Mouse (Mus musculus): Measurements from ENCODE around the gene Cby1. TPM values are rescaled to one million over a fixed set of nuclear protein-coding genes. Genes with fewer than 3 reads are reported as not detected.
A peak's percentile ranks its signal among the peaks of the same experiment; 100 is the strongest.

Gene Cby1
- polyA plus RNA-seq, 1 experiment from 2014 or later, result 45.0 TPM

- no peak overlapping the region for H3K9ac ChIP-seq (replicated peaks; ENCODE audit: low read depth, low read length)
- no peaks in the 10 kb centered on the region for H3K27me3 ChIP-seq (ENCODE audit: control insufficient read depth, insufficient read depth, low read length)
- WGBS, result 66% methylated on average over 19 of the region's 19 CpGs
- H3K9me3 ChIP-seq (ENCODE audit: control insufficient read depth, low read depth, low read length), result no peaks in the 10 kb centered on the region
- no peak overlapping the region for H3K27ac ChIP-seq (ENCODE audit: low read length)
- H3K36me3 ChIP-seq (ENCODE audit: control insufficient read depth, insufficient read depth, low read length), result peaks cover 3% of the 10 kb centered on the region; the same call in 1 of the 2 replicates
- no peak for ATAC-seq (ENCODE audit: insufficient number of reproducible peaks, insufficient read depth, low FRiP score, low read depth)
- peak overlapping the region; percentile 90; the same call in 1 of the 2 replicates for H3K4me3 ChIP-seq (ENCODE audit: low read depth, low read length)
- H3K4me2 ChIP-seq (replicated peaks; ENCODE audit: low read depth, low read length), result peak overlapping the region; percentile 75
- H3K4me1 ChIP-seq (ENCODE audit: control insufficient read depth, insufficient read depth, low read length), result peaks cover 43% of the 10 kb centered on the region
These were observed 24.9 kb downstream of the Cby1 start for GRCm38 (mm10) chr15:79683707-79684465.

DNA sequence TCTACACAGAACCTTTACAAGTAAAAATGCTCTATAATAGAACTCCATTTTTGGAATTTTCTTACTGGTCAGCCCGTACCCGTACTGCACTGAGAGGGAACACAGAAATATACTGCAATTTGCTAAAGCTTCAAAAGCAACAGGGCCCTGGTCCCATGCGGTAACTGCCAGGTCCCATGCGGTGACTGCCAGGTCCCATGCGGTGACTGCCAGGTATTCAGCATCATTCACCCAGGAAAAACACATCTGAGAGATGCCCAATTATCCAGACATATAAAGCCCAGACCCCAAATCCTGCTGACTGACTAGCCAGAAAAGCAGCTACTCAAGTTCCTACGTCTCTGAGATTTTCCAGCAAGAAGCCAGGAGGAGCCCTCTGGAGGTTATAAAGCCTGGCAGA lies 25.6 kb downstream of the Cby1 start:
- Histone ChIP-seq H3K9me3 (ENCODE audit: control insufficient read depth, low read depth, low read length) (no peaks in the 10 kb centered on the region), H3K4me2 (replicated peaks; ENCODE audit: low read depth, low read length) (peak overlapping the region; percentile 75), H3K4me1 (ENCODE audit: control insufficient read depth, insufficient read depth, low read length) (peaks cover 43% of the 10 kb centered on the region), H3K27me3 (ENCODE audit: control insufficient read depth, insufficient read depth, low read length) (no peaks in the 10 kb centered on the region), H3K9ac (replicated peaks; ENCODE audit: low read depth, low read length) (no peak overlapping the region), H3K4me3 (ENCODE audit: low read depth, low read length) (peak overlapping the region; percentile 90; the same call in 1 of the 2 replicates), H3K27ac (ENCODE audit: low read length) (no peak overlapping the region), H3K36me3 (ENCODE audit: control insufficient read depth, insufficient read depth, low read length) (peaks cover under 1% of the 10 kb centered on the region; the same call in 1 of the 2 replicates)
- 73% methylated on average over 6 of the region's 6 CpGs for WGBS
- ATAC-seq (ENCODE audit: insufficient number of reproducible peaks, insufficient read depth, low FRiP score, low read depth), result no peak

GRCm38 (mm10) chr15:79685141-79685641 lies 26.2 kb downstream of the Cby1 start:
- Histone ChIP-seq H3K9me3 (ENCODE audit: control insufficient read depth, low read depth, low read length) (no peaks in the 10 kb centered on the region), H3K4me1 (ENCODE audit: control insufficient read depth, insufficient read depth, low read length) (peaks cover 47% of the 10 kb centered on the region)
- WGBS, result 26% methylated on average over 6 of the region's 6 CpGs

DNA sequence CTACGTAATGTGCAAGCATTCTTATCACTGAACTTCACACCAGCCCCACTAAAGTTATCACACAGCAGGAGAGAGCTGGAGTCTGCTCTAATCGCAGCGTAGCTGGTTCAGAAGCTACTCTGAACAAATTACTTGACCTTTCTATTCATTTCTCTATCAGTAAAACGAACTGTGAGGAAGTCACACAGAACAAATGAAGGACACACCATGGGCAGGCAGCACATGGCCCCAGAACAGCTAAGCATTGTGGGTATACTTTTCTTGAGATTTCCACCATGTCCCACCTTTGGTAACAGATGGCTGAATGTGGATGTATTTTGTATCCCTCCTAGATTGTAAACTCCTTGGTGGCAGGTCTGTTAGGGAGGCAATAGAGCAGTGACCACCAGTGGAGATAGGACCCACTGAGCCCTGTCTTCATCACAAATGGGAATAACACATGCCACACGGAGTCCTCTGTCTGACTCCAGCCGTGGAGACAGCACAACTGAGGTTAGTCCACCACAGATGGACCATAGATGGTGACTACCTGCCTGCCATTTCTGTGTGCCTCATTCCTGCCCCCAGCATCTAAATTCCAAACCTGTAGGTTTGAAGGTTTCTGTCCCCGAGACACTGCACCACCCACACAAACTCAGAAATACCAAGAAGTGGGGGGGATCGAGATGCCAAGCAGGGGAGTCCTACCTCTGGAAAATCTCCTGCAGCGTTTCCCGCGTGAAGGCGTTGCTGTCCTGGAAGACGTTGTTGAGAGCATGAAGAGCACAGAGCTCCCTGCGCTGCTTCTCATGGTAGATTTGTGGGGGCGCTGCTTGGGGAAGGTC lies 27.3 kb downstream of the Cby1 start:
- Histone ChIP-seq H3K36me3 (ENCODE audit: control insufficient read depth, insufficient read depth, low read length) (no peaks in the 10 kb centered on the region), H3K4me1 (ENCODE audit: control insufficient read depth, insufficient read depth, low read length) (peaks cover 47% of the 10 kb centered on the region), H3K4me3 (ENCODE audit: low read depth, low read length) (peak overlapping the region; percentile 90), H3K27ac (ENCODE audit: low read length) (no peak overlapping the region), H3K9me3 (ENCODE audit: control insufficient read depth, low read depth, low read length) (no peaks in the 10 kb centered on the region), H3K4me2 (replicated peaks; ENCODE audit: low read depth, low read length) (peak overlapping the region; percentile 75), H3K9ac (replicated peaks; ENCODE audit: low read depth, low read length) (peak overlapping the region; percentile 86; the same call in 1 of the 2 replicates), H3K27me3 (ENCODE audit: control insufficient read depth, insufficient read depth, low read length) (no peaks in the 10 kb centered on the region)
- WGBS, result 11% methylated on average over 15 of the region's 15 CpGs
- no peak for ATAC-seq (ENCODE audit: insufficient number of reproducible peaks, insufficient read depth, low FRiP score, low read depth)

More at GRCm38 (mm10) chr15:79685141-79685641, 26.2 kb downstream of the Cby1 start:
- Histone ChIP-seq H3K4me2 (replicated peaks; ENCODE audit: low read depth, low read length) (peak overlapping the region; percentile 75), H3K36me3 (ENCODE audit: control insufficient read depth, insufficient read depth, low read length) (no peaks in the 10 kb centered on the region), H3K4me3 (ENCODE audit: low read depth, low read length) (peak overlapping the region; percentile 90), H3K27me3 (ENCODE audit: control insufficient read depth, insufficient read depth, low read length) (no peaks in the 10 kb centered on the region), H3K9ac (replicated peaks; ENCODE audit: low read depth, low read length) (peak overlapping the region; percentile 86; the same call in 1 of the 2 replicates), H3K27ac (ENCODE audit: low read length) (no peak overlapping the region)
- no peak for ATAC-seq (ENCODE audit: insufficient number of reproducible peaks, insufficient read depth, low FRiP score, low read depth)

- peak overlapping the region; percentile 86 for H3K9ac ChIP-seq (replicated peaks; ENCODE audit: low read depth, low read length)
- peaks cover 56% of the 10 kb centered on the region for H3K4me1 ChIP-seq (ENCODE audit: control insufficient read depth, insufficient read depth, low read length)
- H3K4me3 ChIP-seq (ENCODE audit: low read depth, low read length), result peak overlapping the region; percentile 90
- no peaks in the 10 kb centered on the region for H3K27me3 ChIP-seq (ENCODE audit: control insufficient read depth, insufficient read depth, low read length)
- peak overlapping the region; percentile 96 for H3K27ac ChIP-seq (ENCODE audit: low read length)
- WGBS, result under 1% methylated on average over 33 of the region's 33 CpGs
- no peak for ATAC-seq (ENCODE audit: insufficient number of reproducible peaks, insufficient read depth, low FRiP score, low read depth)
- no peaks in the 10 kb centered on the region for H3K36me3 ChIP-seq (ENCODE audit: control insufficient read depth, insufficient read depth, low read length)
- H3K9me3 ChIP-seq (ENCODE audit: control insufficient read depth, low read depth, low read length), result no peaks in the 10 kb centered on the region
- H3K4me2 ChIP-seq (replicated peaks; ENCODE audit: low read depth, low read length), result peak overlapping the region; percentile 75
These were observed 28.2 kb downstream of the Cby1 start for GRCm38 (mm10) chr15:79687175-79687574.

DNA sequence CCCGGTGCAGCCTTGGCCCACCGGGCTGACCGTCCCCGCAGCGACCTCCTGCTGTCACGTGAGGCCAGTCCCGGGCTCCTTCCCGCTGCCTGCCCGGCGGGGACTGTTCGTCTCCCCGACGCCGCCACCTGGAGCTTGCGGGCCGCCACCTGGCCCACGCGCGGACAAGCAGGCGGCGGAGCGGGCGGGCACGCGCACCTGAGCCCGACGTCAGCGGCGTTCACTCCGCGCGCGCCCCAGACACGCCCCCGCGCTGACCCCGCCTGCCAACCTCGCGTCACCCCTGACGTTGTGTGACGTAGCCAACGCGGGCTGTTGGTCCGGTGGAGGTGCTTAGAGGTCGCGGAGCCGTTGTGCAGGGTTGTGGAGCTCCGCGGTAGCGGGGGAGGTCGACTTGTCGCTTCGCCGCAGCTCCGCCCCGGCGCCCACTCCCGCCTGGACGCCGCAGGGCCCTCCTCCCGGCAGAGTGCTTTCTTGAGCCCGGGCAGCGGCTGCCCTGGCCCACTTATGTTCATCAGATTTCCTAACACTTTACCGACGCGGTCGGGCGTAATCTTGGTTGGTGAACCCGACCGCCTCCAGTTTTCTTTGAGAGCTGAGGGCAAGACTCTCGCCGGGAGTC lies 28.8 kb downstream of the Cby1 start, which contains the start of gene Josd1:
Gene Josd1, minus strand, starts transcription at position 274 of the 622 bp plus-strand sequence.
- WGBS, result under 1% methylated on average over 72 of the region's 72 CpGs
- peak; percentile 79 for ATAC-seq (ENCODE audit: insufficient number of reproducible peaks, insufficient read depth, low FRiP score, low read depth)
- no peaks in the 10 kb centered on the region for H3K27me3 ChIP-seq (ENCODE audit: control insufficient read depth, insufficient read depth, low read length)
- H3K9me3 ChIP-seq (ENCODE audit: control insufficient read depth, low read depth, low read length), result no peaks in the 10 kb centered on the region
- no peaks in the 10 kb centered on the region for H3K36me3 ChIP-seq (ENCODE audit: control insufficient read depth, insufficient read depth, low read length)
- H3K4me1 ChIP-seq (ENCODE audit: control insufficient read depth, insufficient read depth, low read length), result peaks cover 61% of the 10 kb centered on the region
- H3K4me2 ChIP-seq (replicated peaks; ENCODE audit: low read depth, low read length), result peak within 1 kb of the TSS; percentile 75
- peak within 1 kb of the TSS; percentile 90 for H3K4me3 ChIP-seq (ENCODE audit: low read depth, low read length)
- peak within 1 kb of the TSS; percentile 96 for H3K27ac ChIP-seq (ENCODE audit: low read length)
- H3K9ac ChIP-seq (replicated peaks; ENCODE audit: low read depth, low read length), result peak within 1 kb of the TSS; percentile 86

- no peak for ATAC-seq (ENCODE audit: insufficient number of reproducible peaks, insufficient read depth, low FRiP score, low read depth)
- 5% methylated on average over 8 of the region's 8 CpGs for WGBS
- H3K4me1 ChIP-seq (ENCODE audit: control insufficient read depth, insufficient read depth, low read length), result peaks cover 55% of the 10 kb centered on the region
- H3K27me3 ChIP-seq (ENCODE audit: control insufficient read depth, insufficient read depth, low read length), result no peaks in the 10 kb centered on the region
- H3K27ac ChIP-seq (ENCODE audit: low read length), result peak overlapping the region; percentile 96
- peak overlapping the region; percentile 86; the same call in 1 of the 2 replicates for H3K9ac ChIP-seq (replicated peaks; ENCODE audit: low read depth, low read length)
- H3K4me2 ChIP-seq (replicated peaks; ENCODE audit: low read depth, low read length), result peak overlapping the region; percentile 75
- no peaks in the 10 kb centered on the region for H3K36me3 ChIP-seq (ENCODE audit: control insufficient read depth, insufficient read depth, low read length)
- H3K4me3 ChIP-seq (ENCODE audit: low read depth, low read length), result peak overlapping the region; percentile 90
- no peaks in the 10 kb centered on the region for H3K9me3 ChIP-seq (ENCODE audit: control insufficient read depth, low read depth, low read length)
These were observed 29.4 kb downstream of the Cby1 start for GRCm38 (mm10) chr15:79688268-79688956.

Data from stomach, embryonic 14.5 days (tissue).